Mouse (Mus musculus) kidney, postnatal 25 days (tissue): ENCODE measurements around the gene Fam228b.
A peak's percentile ranks its signal among the peaks of the same experiment; 100 is the strongest.
"Not testable (repeated sequence)": the region's sequence is repeated elsewhere in the genome, so short reads cannot be mapped to it uniquely, and the experiment has no call there.

Experiments
- DNase-seq, 2 experiments: peaks; one replicate each; pipeline ENCODE4 v3.0.0; 2021; ENCODE audit warnings: mixed read lengths in 2 of 2

Fam228b gene

GRCm38 (mm10) chr12:4740823-4741222 is 28.2 kb downstream of the Fam228b start:
- DNase-seq = peak in 1 of 2 experiments; percentile 40

DNA sequence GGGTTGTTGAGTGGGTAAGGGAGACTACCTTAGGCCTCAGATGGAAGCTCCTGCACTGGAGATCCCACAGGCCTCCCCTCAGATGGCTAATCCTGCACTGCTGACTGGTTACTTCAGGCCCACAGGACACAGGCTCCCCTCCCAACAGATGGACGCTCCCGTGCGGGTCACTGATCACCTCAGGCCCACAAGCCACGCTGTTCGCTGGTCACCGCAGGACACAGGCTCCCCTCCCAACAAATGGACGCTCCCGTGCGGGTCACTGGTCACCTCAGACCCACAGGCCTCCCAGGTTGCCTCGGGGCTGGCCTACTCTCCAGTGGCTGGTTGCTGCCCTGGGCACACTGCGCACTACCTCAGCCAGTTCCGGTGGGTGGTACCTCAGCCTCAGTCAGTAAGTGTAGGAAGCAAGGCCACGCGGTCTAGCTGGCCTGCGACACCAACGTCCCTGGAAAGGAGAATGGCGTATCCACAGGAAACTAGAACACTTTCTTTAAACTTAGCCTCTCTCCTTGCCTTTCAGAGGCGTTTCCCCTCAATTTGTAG is 31.0 kb downstream of the Fam228b start, which contains the start of gene Fam228a:
Fam228a (minus strand) TSS at position 400 of the 546 bp plus-strand sequence.
- DNase-seq = no peak

GRCm38 (mm10) chr12:4732332-4732731 is 36.7 kb downstream of the Fam228b start:
- no peak for DNase-seq

DNA sequence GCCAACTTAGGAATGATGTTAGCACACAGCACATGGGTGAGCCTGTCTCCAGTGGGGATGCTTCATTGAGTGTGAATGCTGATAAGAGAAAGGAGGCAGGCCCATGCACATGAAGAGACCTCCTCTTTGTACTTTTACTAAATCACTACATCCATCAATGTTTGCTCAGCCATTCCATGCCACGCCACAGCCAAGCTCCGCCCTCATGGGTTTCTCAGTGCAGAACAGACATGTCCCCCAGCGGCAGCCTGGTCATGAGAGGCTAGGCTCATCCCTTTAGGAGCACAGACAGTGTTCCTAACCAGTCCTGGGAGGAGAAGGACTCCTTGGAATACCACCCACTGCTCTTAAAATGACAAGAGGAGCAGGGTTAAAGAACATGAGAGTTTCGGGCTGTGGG is 37.4 kb downstream of the Fam228b start:
- no peak for DNase-seq

GRCm38 (mm10) chr12:4729165-4729564 is 39.9 kb downstream of the Fam228b start:
- no peak for DNase-seq

DNA sequence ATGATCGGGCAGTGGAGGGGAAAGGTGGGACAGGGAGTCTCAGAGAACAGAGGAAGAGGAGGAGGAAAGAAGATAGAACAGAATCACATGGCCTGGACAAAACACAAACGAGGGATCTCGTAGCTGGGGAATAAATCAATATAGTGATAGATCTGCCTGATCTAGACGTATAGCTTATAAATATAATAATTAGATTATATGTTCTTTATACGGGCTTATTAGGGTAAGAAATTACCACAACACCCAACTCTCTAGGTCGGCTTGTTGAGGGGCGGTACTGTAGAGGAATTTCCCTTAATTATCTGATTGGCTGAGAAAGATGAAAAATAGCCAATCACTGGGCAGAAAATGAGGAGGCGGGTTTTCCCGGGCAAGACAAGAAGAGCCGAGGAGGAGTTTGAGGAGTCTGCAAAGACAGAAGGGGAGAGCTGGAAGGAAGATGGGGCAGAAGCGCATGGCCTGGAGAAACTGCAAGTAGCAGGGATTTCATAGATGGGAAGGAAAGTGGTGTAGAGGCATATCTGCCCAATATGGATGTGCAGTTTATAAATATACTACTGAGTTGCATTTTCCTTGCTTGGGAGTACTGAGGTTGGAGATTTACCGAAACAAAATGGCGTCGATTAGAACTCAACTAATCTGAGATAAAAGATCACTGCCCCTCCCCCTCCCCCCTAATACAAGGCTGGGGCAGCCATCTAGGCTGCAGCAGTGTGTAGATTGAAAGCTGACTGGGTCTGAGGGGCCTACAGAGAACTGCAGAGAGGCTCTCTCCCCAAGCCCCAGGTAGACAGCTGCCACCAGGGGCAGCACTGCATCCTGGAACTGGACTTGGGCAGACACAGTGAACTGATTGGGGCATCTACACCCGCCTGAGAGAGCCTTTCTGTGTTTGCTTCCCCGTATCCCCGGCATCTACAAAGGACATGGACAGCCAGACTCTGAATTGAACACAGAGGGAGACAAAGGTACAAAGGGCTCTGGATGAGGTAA is 49.0 kb downstream of the Fam228b start:
- DNase-seq = no peak

GRCm38 (mm10) chr12:4719066-4719761 is 49.9 kb downstream of the Fam228b start:
- no peak for DNase-seq

DNA sequence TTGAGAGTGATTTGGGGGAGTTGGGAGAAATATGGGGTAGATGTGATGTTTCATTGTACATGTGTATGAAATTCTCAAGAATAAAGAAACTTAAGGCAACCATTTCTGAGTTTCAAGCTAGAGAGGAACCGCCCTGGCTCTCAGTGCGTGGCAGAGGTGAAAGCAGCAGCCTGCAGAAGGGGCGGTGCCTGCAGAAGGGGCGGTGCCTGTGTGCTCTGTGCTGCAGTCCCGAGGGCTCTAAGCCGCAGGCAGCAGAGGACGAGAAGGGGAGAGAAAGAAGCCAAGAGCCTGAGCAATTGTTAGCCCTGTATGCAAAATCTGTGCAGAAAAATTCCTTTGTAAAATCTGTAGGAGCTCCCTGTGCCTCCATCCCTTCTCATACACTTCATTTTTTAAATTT is 51.6 kb downstream of the Fam228b start:
- peak; percentile 23 to 50 for DNase-seq

DNA sequence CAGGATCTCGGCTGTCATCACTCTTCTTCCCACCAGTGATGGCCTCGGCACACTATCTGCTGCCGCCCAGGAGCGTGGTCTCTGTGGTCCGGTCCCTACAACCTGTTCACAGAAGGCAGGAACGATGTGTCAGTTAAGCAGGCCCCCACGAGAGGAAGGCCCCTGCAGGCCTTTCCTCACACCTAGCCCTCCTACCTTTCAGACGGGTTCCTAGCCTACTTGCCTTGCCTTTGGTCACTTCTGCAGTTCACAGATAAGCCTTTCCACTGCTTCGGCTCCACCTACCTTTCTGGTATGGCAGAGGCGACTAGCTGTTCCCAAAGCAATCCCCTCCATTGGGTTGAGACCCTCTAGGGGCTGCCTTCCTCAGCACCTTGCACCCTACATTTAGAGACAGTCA is 53.5 kb downstream of the Fam228b start:
- no peak for DNase-seq

DNA sequence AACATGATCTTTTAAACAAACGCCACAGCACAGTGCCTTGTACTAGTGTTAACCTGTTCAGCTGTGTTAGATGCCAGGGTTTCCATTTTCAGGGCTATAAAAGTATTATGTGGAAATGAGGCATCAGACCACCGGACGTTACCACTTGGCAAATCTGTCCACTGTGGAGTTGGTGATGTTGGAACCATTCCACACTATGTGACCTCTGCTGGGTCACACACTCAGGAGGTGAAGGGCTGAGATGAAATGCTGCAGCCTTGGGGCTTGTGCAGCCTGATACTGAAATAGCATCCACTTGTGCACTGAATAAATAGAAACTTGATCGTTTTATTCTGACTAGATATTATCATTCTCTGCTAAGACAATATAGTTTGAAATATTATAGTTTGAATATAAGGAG is 55.7 kb downstream of the Fam228b start:
- DNase-seq = no peak

- DNase-seq = no peak
These were observed 59.1 kb downstream of the Fam228b start for GRCm38 (mm10) chr12:4709926-4710325.

GRCm38 (mm10) chr12:4708881-4709604 is 60.0 kb downstream of the Fam228b start:
- no peak for DNase-seq

GRCm38 (mm10) chr12:4708296-4708695 is 60.8 kb downstream of the Fam228b start:
- DNase-seq = no peak

DNA sequence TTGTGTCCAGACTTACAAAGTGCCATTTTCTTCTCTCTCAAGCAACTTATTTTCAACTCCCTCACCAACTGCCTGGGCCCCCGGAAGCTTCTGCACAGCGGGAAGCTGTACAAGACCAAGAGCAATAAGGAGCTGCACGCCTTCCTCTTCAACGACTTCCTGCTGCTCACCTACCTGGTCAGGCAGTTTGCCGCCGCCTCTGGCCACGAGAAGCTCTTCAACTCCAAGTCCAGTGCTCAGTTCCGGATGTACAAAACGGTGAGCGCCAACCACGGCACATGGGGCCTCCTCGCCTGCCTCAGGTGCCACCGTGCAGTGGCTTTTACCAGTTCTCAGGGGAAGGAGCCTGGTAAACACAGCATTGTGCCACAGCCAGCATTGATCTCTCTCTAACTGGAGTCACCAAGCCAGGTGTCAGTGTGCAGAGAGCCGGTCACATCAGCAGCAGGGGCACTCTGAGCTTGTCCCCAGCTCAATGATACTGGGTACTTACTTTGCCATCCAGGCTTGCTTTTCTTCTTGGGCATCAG is 61.5 kb downstream of the Fam228b start:
- DNase-seq = no peak

- DNase-seq = no peak
These were observed 62.2 kb downstream of the Fam228b start for GRCm38 (mm10) chr12:4706901-4707300.

DNA sequence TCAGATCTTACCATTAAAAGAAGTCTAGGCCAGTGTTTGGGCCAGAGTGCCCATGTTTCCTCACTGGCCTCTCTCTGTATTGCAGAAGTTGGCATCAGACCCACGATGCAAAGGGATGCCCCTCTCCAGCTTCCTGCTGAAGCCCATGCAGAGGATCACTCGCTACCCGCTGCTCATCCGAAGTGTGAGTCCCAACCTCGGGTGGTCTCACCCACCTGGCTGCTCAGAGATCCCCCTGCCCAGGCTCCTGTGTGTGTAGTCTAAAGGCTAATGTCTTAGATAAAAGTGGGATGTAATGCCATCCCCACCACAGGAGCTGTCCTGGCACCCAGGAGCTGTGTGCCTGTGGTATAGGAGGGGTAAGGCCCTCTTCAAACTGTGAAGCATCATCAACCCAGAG is 62.9 kb downstream of the Fam228b start:
- no peak for DNase-seq

DNA sequence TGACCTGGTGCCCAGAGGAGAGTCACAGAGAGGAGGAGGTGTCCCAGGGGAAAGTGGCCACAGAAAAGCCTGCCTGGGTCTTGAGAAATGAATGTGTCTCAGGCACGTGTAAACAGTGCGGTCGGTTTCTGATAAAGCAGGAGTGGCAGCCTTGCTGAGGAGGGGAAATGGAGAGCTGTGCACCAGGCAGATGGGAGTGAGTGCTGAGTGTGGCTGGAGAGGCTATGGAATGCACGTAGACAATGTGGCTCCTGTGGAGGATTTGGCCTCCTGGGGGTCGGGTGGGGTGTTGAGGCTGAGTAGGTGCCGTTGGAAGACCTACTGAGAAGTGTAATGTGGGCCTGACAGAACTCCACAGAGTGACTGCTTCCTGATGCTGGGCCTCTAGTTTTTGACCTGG is 63.4 kb downstream of the Fam228b start:
- DNase-seq = not testable (repeated sequence)

DNA sequence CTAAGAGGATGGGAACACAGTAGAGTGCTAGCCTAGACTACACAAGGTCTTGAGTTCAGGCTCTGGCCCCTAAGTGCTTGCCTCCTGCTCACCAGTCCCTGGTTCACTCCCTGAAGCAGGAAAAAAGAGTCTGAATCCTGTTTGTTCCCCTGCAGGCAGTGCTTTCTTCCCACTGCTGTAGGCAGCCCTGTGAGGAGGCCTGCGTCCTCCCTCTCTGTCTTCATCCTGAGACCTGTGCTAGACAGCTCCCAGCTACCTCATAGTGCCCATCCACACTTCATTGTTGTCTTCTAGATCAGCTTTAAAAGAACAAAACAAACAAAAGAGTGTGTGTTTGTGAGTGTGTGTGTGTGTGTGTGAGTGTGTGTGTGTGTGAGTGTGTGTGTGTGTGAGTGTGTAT is 74.5 kb downstream of the Fam228b start:
- no peak for DNase-seq

- DNase-seq = no peak
These were observed 77.9 kb downstream of the Fam228b start for GRCm38 (mm10) chr12:4691193-4691592.
